24 mouse cellular contexts compared by ENCODE assay signal in genomic region chr4:148856216-148856615, GRCm38 (mm10). TPM values are rescaled to one million over a fixed set of nuclear protein-coding genes. Genes with fewer than 3 reads are reported as not detected.
DNase-seq lines count a peak whose midpoint lies in the region; ATAC-seq and TF ChIP-seq lines count a peak whose summit lies in the region.
"Had no signal": no experiment of that assay in that cellular context is flagged by ENCODE, and none has a peak within 500 bp of the region (broad histone marks: within the 10 kb centered on the region; RNA-seq: fewer than 3 reads in every experiment).

No protein-coding gene starts in this region.

- H3K36me3 ChIP-seq in forebrain, embryonic 15.5 days: no peaks in the 10 kb centered on the region
- H3K36me3 ChIP-seq in forebrain, embryonic 11.5 days (ENCODE audit: control insufficient read depth, insufficient read depth, low read length): no peaks in the 10 kb centered on the region
- no peaks in the 10 kb centered on the region for H3K36me3 ChIP-seq in heart, embryonic 15.5 days
- no peaks in the 10 kb centered on the region for H3K36me3 ChIP-seq in neural tube, embryonic 13.5 days
- no peaks in the 10 kb centered on the region for H3K36me3 ChIP-seq in neural tube, embryonic 15.5 days
- H3K36me3 ChIP-seq: embryonic facial prominence, embryonic 10.5 days; embryonic facial prominence, embryonic 15.5 days; hindbrain, embryonic 15.5 days; kidney, embryonic 15.5 days; limb, embryonic 13.5 days; lung, embryonic 15.5 days; stomach, embryonic 15.5 days had no signal

- H3K4me1 ChIP-seq in forebrain, embryonic 15.5 days: peaks cover 65% of the 10 kb centered on the region
- peaks cover 33% of the 10 kb centered on the region for H3K4me1 ChIP-seq in forebrain, embryonic 11.5 days (replicated peaks; ENCODE audit: control insufficient read depth, insufficient read depth, low read length)
- peaks cover 75% of the 10 kb centered on the region for H3K4me1 ChIP-seq in heart, embryonic 15.5 days (replicated peaks)
- peaks cover 70% of the 10 kb centered on the region for H3K4me1 ChIP-seq in neural tube, embryonic 13.5 days (replicated peaks)
- peaks cover 57% of the 10 kb centered on the region for H3K4me1 ChIP-seq in neural tube, embryonic 15.5 days

- H3K27ac ChIP-seq in forebrain, embryonic 15.5 days (replicated peaks): peak overlapping the region; percentile 60
- H3K27ac ChIP-seq in forebrain, embryonic 11.5 days (ENCODE audit: low read depth, low read length): no peak overlapping the region
- peak overlapping the region; percentile 75 for H3K27ac ChIP-seq in heart, embryonic 15.5 days
- H3K27ac ChIP-seq in neural tube, embryonic 13.5 days (replicated peaks): 0 out of 2 replicates have a peak overlapping the region, but pooled peaks have one; percentile 47
- no peak overlapping the region for H3K27ac ChIP-seq in neural tube, embryonic 15.5 days (replicated peaks)
- no peak overlapping the region for H3K27ac ChIP-seq in gastrocnemius, adult 2 months
- H3K27ac ChIP-seq: embryonic facial prominence, embryonic 10.5 days; embryonic facial prominence, embryonic 15.5 days; hindbrain, embryonic 15.5 days; kidney, embryonic 15.5 days; limb, embryonic 13.5 days; lung, embryonic 15.5 days; stomach, embryonic 15.5 days had no signal

- H3K27me3 ChIP-seq in forebrain, embryonic 15.5 days: peaks cover 20% of the 10 kb centered on the region; the same call in 1 of the 2 replicates
- peaks cover 6% of the 10 kb centered on the region for H3K27me3 ChIP-seq in forebrain, embryonic 11.5 days (ENCODE audit: control insufficient read depth, insufficient read depth, low read length)
- H3K27me3 ChIP-seq in heart, embryonic 15.5 days: peaks cover 24% of the 10 kb centered on the region
- peaks cover 72% of the 10 kb centered on the region for H3K27me3 ChIP-seq in neural tube, embryonic 13.5 days
- peaks cover 55% of the 10 kb centered on the region for H3K27me3 ChIP-seq in neural tube, embryonic 15.5 days (replicated peaks)

- no peak overlapping the region for H3K4me3 ChIP-seq in forebrain, embryonic 15.5 days
- H3K4me3 ChIP-seq in forebrain, embryonic 11.5 days (ENCODE audit: low read depth, low read length): no peak overlapping the region
- H3K4me3 ChIP-seq in heart, embryonic 15.5 days: no peak overlapping the region
- no peak overlapping the region for H3K4me3 ChIP-seq in neural tube, embryonic 13.5 days
- H3K4me3 ChIP-seq in neural tube, embryonic 15.5 days (replicated peaks): no peak overlapping the region
- H3K4me3 ChIP-seq in gastrocnemius, adult 2 months: no peak overlapping the region
- H3K4me3 ChIP-seq: embryonic facial prominence, embryonic 10.5 days; embryonic facial prominence, embryonic 15.5 days; hindbrain, embryonic 15.5 days; kidney, embryonic 15.5 days; limb, embryonic 13.5 days; lung, embryonic 15.5 days; stomach, embryonic 15.5 days had no signal

- intact Hi-C loops in gastrocnemius, adult 2 months (cut with DNase I): no loop called here

- H3K9me3 ChIP-seq in forebrain, embryonic 15.5 days: no peaks in the 10 kb centered on the region
- no peaks in the 10 kb centered on the region for H3K9me3 ChIP-seq in forebrain, embryonic 11.5 days (ENCODE audit: control insufficient read depth, low read length)
- H3K9me3 ChIP-seq in heart, embryonic 15.5 days (replicated peaks): no peaks in the 10 kb centered on the region
- H3K9me3 ChIP-seq in neural tube, embryonic 13.5 days: no peaks in the 10 kb centered on the region
- H3K9me3 ChIP-seq in neural tube, embryonic 15.5 days (replicated peaks): no peaks in the 10 kb centered on the region
- H3K9me3 ChIP-seq: embryonic facial prominence, embryonic 10.5 days; embryonic facial prominence, embryonic 15.5 days; hindbrain, embryonic 15.5 days; kidney, embryonic 15.5 days; limb, embryonic 13.5 days; lung, embryonic 15.5 days; stomach, embryonic 15.5 days had no signal

- no peak for DNase-seq in forebrain, embryonic 11.5 days (ENCODE audit: low spot score)
- DNase-seq in heart, adult 18-20 months: no peak
- DNase-seq in left cerebral cortex, adult 9 months (ENCODE audit: low spot score in 2 of 2): no peak
- no peak for DNase-seq in gastrocnemius, adult 2 months
- DNase-seq: adrenal gland, postnatal 36 days; cerebellum, adult 2 months; cerebellum, postnatal 14 days; gastrocnemius, postnatal 36 days; kidney, adult 18-20 months; right cerebral cortex, postnatal 25 days; thymus, postnatal 14 days had no signal

- no peak overlapping the region for H3K4me2 ChIP-seq in forebrain, embryonic 15.5 days (replicated peaks)
- no peak overlapping the region for H3K4me2 ChIP-seq in forebrain, embryonic 11.5 days (ENCODE audit: low read depth, low read length, severe bottlenecking)
- H3K4me2 ChIP-seq in heart, embryonic 15.5 days: no peak overlapping the region
- no peak overlapping the region for H3K4me2 ChIP-seq in neural tube, embryonic 13.5 days
- H3K4me2 ChIP-seq in neural tube, embryonic 15.5 days: no peak overlapping the region
- H3K4me2 ChIP-seq: embryonic facial prominence, embryonic 15.5 days; hindbrain, embryonic 15.5 days; kidney, embryonic 15.5 days; limb, embryonic 13.5 days; liver, embryonic 11.5 days; lung, embryonic 15.5 days; midbrain, embryonic 11.5 days; stomach, embryonic 15.5 days had no signal

- H3K9ac ChIP-seq in forebrain, embryonic 15.5 days (replicated peaks): no peak overlapping the region
- no peak overlapping the region for H3K9ac ChIP-seq in forebrain, embryonic 11.5 days (ENCODE audit: low read length)
- H3K9ac ChIP-seq in heart, embryonic 15.5 days: 0 out of 2 replicates have a peak overlapping the region, but pooled peaks have one; percentile 13
- H3K9ac ChIP-seq in neural tube, embryonic 13.5 days: 0 out of 2 replicates have a peak overlapping the region, but pooled peaks have one; percentile 1
- H3K9ac ChIP-seq in neural tube, embryonic 15.5 days (replicated peaks): no peak overlapping the region
- H3K9ac ChIP-seq: embryonic facial prominence, embryonic 15.5 days; hindbrain, embryonic 15.5 days; kidney, embryonic 15.5 days; limb, embryonic 13.5 days; lung, embryonic 15.5 days; stomach, embryonic 15.5 days had no signal

- no peak for TF ChIP-seq CTCF in gastrocnemius, adult 2 months (IDR thresholded peaks at IDR 0.05)

- ATAC-seq in forebrain, embryonic 15.5 days (replicated peaks): no peak
- ATAC-seq in forebrain, embryonic 11.5 days (replicated peaks; ENCODE audit: low FRiP score): no peak
- ATAC-seq in heart, embryonic 15.5 days (replicated peaks; ENCODE audit: insufficient number of reproducible peaks, insufficient read depth, low FRiP score, low read depth): no peak
- no peak for ATAC-seq in neural tube, embryonic 13.5 days (ENCODE audit: low read depth)
- ATAC-seq in neural tube, embryonic 15.5 days (ENCODE audit: low FRiP score): no peak

- WGBS in forebrain, embryonic 15.5 days: 45% methylated on average over 4 of the region's 4 CpGs
- WGBS in forebrain, embryonic 11.5 days: 82% methylated on average over 4 of the region's 4 CpGs
- WGBS in heart, embryonic 15.5 days: 63% methylated on average over 4 of the region's 4 CpGs
- WGBS in neural tube, embryonic 13.5 days: 70% methylated on average over 4 of the region's 4 CpGs
- WGBS in neural tube, embryonic 15.5 days: 68% methylated on average over 4 of the region's 4 CpGs

RNA-seq across cellular contexts. Expression of gene Casz1, which starts 52.0 kb away (rescaled TPM):
- 0.68 and 1.1 TPM in 2 replicates for polyA plus RNA-seq in forebrain, embryonic 15.5 days (2015; fragmentation: Nextera tagmentation; extraction: Ambion mirVana)
- 3.4 and 3.6 TPM in 2 replicates for polyA plus RNA-seq in forebrain, embryonic 11.5 days (2014; fragmentation: Nextera tagmentation; extraction: Ambion mirVana)
- 20.7 and 22.6 TPM in 2 replicates for polyA plus RNA-seq in heart, embryonic 15.5 days (2015; fragmentation: Nextera tagmentation; extraction: Ambion mirVana)
- 10 to 100 TPM; 35.9 to 41.1 TPM for total RNA-seq in heart, adult 18-20 months (2021)
- polyA plus RNA-seq in neural tube, embryonic 13.5 days (2015; fragmentation: Nextera tagmentation; extraction: Ambion mirVana): 16.2 and 17.3 TPM in 2 replicates
- 11.0 and 12.3 TPM in 2 replicates for polyA plus RNA-seq in neural tube, embryonic 15.5 days (2015; fragmentation: Nextera tagmentation; extraction: Ambion mirVana)
- total RNA-seq in gastrocnemius, adult 2 months (2021): 10 to 100 TPM; 31.2 to 41.3 TPM

Comparison
In these comparisons a context has a peak if more than half of its experiments do, and no peak if none do; other contexts are left out.
1. H3K27ac ChIP-seq: peak in forebrain, embryonic 15.5 days (single experiment), heart, embryonic 15.5 days (single experiment) and neural tube, embryonic 13.5 days (single experiment); none in forebrain, embryonic 11.5 days (single experiment), neural tube, embryonic 15.5 days (single experiment) and gastrocnemius, adult 2 months (single experiment).
2. H3K9ac ChIP-seq: peak in heart, embryonic 15.5 days (single experiment) and neural tube, embryonic 13.5 days (single experiment); none in forebrain, embryonic 15.5 days (single experiment), forebrain, embryonic 11.5 days (single experiment) and neural tube, embryonic 15.5 days (single experiment).